Comparison of ENCODE assay signal across 12 mouse cellular contexts in genomic region chr2:26515335-26515734, GRCm38 (mm10). TPM values are rescaled to one million over a fixed set of nuclear protein-coding genes. Genes with fewer than 3 reads are reported as not detected.
DNase-seq lines count a peak whose midpoint lies in the region; ATAC-seq and TF ChIP-seq lines count a peak whose summit lies in the region.
"Had no signal": no experiment of that assay in that cellular context is flagged by ENCODE, and none has a peak within 500 bp of the region (broad histone marks: within the 10 kb centered on the region; RNA-seq: fewer than 3 reads in every experiment).

No protein-coding gene starts in this region.

- no peaks in the 10 kb centered on the region for H3K36me3 ChIP-seq in heart, embryonic 12.5 days
- no peaks in the 10 kb centered on the region for H3K36me3 ChIP-seq in lung, embryonic 14.5 days (ENCODE audit: insufficient read depth)
- H3K36me3 ChIP-seq in hindbrain, postnatal 0 days (ENCODE audit: insufficient read depth, low read length), result no peaks in the 10 kb centered on the region
- H3K36me3 ChIP-seq in stomach, embryonic 14.5 days (ENCODE audit: control insufficient read depth, insufficient read depth, low read length), result no peaks in the 10 kb centered on the region
- H3K36me3 ChIP-seq: G1E had no signal

- H3K27ac ChIP-seq in heart, embryonic 12.5 days (ENCODE audit: poor library complexity, severe bottlenecking), result no peak overlapping the region
- peak overlapping the region; percentile 80 for H3K27ac ChIP-seq in lung, embryonic 14.5 days (ENCODE audit: low read depth)
- peak overlapping the region; percentile 60; the same call in 1 of the 2 replicates for H3K27ac ChIP-seq in hindbrain, postnatal 0 days
- peak overlapping the region; percentile 11; the same call in 1 of the 2 replicates for H3K27ac ChIP-seq in stomach, embryonic 14.5 days (ENCODE audit: low read length)

- 84% methylated on average over 2 of the region's 2 CpGs for WGBS in heart, embryonic 12.5 days
- 68% methylated on average over 2 of the region's 2 CpGs for WGBS in lung, embryonic 14.5 days
- 76% methylated on average over 2 of the region's 2 CpGs for WGBS in hindbrain, postnatal 0 days
- 86% methylated on average over 2 of the region's 2 CpGs for WGBS in stomach, embryonic 14.5 days

- DNase-seq in heart, adult 11 months, result peak; percentile 97
- DNase-seq in lung, embryonic 14.5 days, result no peak
- no peak for DNase-seq in lung, postnatal 4 days
- DNase-seq in hindbrain, postnatal 0 days (ENCODE audit: low spot score), result no peak
- no peak for DNase-seq in left cerebral cortex, postnatal 10 days (ENCODE audit: extremely low spot score in 1 of 2, low spot score in 2 of 2)
- DNase-seq: spleen, adult 18-20 months; thymus, postnatal 4 days had no signal

- TF ChIP-seq CTCF in lung, embryonic 14.5 days (IDR thresholded peaks at IDR 0.05; ENCODE audit: low read depth), result no peak
- no peak for TF ChIP-seq CTCF in hindbrain, postnatal 0 days (IDR thresholded peaks at IDR 0.05; ENCODE audit: low read depth)

- H3K4me1 ChIP-seq in heart, embryonic 12.5 days (replicated peaks), result peaks cover 37% of the 10 kb centered on the region
- peaks cover 15% of the 10 kb centered on the region for H3K4me1 ChIP-seq in lung, embryonic 14.5 days (ENCODE audit: insufficient read depth)
- 0 out of 2 replicates have a peak, but pooled peaks cover 12% of the 10 kb centered on the region for H3K4me1 ChIP-seq in hindbrain, postnatal 0 days (ENCODE audit: insufficient read depth, low read length)
- peaks cover 28% of the 10 kb centered on the region for H3K4me1 ChIP-seq in stomach, embryonic 14.5 days (ENCODE audit: control insufficient read depth, insufficient read depth, low read length)

- H3K4me2 ChIP-seq in heart, embryonic 12.5 days, result no peak overlapping the region
- no peak overlapping the region for H3K4me2 ChIP-seq in lung, embryonic 14.5 days
- H3K4me2 ChIP-seq in hindbrain, postnatal 0 days (ENCODE audit: low read depth, low read length), result no peak overlapping the region
- H3K4me2 ChIP-seq in stomach, embryonic 14.5 days (replicated peaks; ENCODE audit: low read depth, low read length), result no peak overlapping the region

- no peak for ATAC-seq in heart, embryonic 12.5 days (ENCODE audit: insufficient number of reproducible peaks, low FRiP score)
- no peak for ATAC-seq in lung, embryonic 14.5 days (ENCODE audit: insufficient read depth)
- no peak for ATAC-seq in hindbrain, postnatal 0 days
- no peak for ATAC-seq in stomach, embryonic 14.5 days (ENCODE audit: insufficient number of reproducible peaks, insufficient read depth, low FRiP score, low read depth)
- no peak for ATAC-seq in monocyte, adult 5-6 weeks (replicated peaks; ENCODE audit: insufficient number of reproducible peaks, low FRiP score, low TSS enrichment, poor library complexity, severe bottlenecking)
- ATAC-seq: forebrain, embryonic 14.5 days had no signal

- no peak overlapping the region for H3K9ac ChIP-seq in heart, embryonic 12.5 days
- H3K9ac ChIP-seq in lung, embryonic 14.5 days, result no peak overlapping the region
- H3K9ac ChIP-seq in hindbrain, postnatal 0 days (replicated peaks; ENCODE audit: low read length), result no peak overlapping the region
- no peak overlapping the region for H3K9ac ChIP-seq in stomach, embryonic 14.5 days (replicated peaks; ENCODE audit: low read depth, low read length)

- no peaks in the 10 kb centered on the region for H3K9me3 ChIP-seq in heart, embryonic 12.5 days (replicated peaks)
- no peaks in the 10 kb centered on the region for H3K9me3 ChIP-seq in lung, embryonic 14.5 days (ENCODE audit: low read depth, low read length)
- H3K9me3 ChIP-seq in hindbrain, postnatal 0 days (ENCODE audit: low read length), result no peaks in the 10 kb centered on the region
- H3K9me3 ChIP-seq in stomach, embryonic 14.5 days (ENCODE audit: control insufficient read depth, low read depth, low read length), result no peaks in the 10 kb centered on the region
- H3K9me3 ChIP-seq: G1E had no signal

- no peaks in the 10 kb centered on the region for H3K27me3 ChIP-seq in heart, embryonic 12.5 days (replicated peaks)
- no peaks in the 10 kb centered on the region for H3K27me3 ChIP-seq in lung, embryonic 14.5 days (ENCODE audit: insufficient read depth, low read length)
- no peaks in the 10 kb centered on the region for H3K27me3 ChIP-seq in hindbrain, postnatal 0 days (ENCODE audit: insufficient read depth, low read length)
- H3K27me3 ChIP-seq in stomach, embryonic 14.5 days (ENCODE audit: control insufficient read depth, insufficient read depth, low read length), result no peaks in the 10 kb centered on the region

- intact Hi-C loops in left cerebral cortex, postnatal 10 days (cut with DNase I), result no loop called here

- H3K4me3 ChIP-seq in heart, embryonic 12.5 days, result no peak overlapping the region
- no peak overlapping the region for H3K4me3 ChIP-seq in lung, embryonic 14.5 days (ENCODE audit: low read depth, low read length)
- H3K4me3 ChIP-seq in hindbrain, postnatal 0 days (ENCODE audit: low read length), result no peak overlapping the region
- H3K4me3 ChIP-seq in stomach, embryonic 14.5 days (ENCODE audit: low read depth, low read length), result no peak overlapping the region

RNA-seq across cellular contexts. Expression of gene Notch1, which starts 1.1 kb away (rescaled TPM):
- polyA plus RNA-seq in heart, embryonic 12.5 days (2016; fragmentation: Nextera tagmentation; extraction: Ambion mirVana), result 20.4 TPM in 2 replicates
- 37.7 and 44.0 TPM in 2 replicates for polyA plus RNA-seq in lung, embryonic 14.5 days (2014; fragmentation: Nextera tagmentation; extraction: Ambion mirVana)
- 75.2 and 75.9 TPM in 2 replicates for total RNA-seq in hindbrain, postnatal 0 days (2014; rRNA removed)
- 9.2 and 10.0 TPM in 2 replicates for polyA plus RNA-seq in hindbrain, postnatal 0 days (2015; fragmentation: Nextera tagmentation; extraction: Ambion mirVana)
- 29.5 and 31.7 TPM in 2 replicates for polyA plus RNA-seq in stomach, embryonic 14.5 days (2014; fragmentation: Nextera tagmentation; extraction: Ambion mirVana)
- total RNA-seq in left cerebral cortex, postnatal 10 days (2021), result 10 to 100 TPM; 26.4 to 30.5 TPM
- total RNA-seq in monocyte, adult 5-6 weeks (2017), result 11.6 to 22.2 TPM (median 13.8 TPM) in 3 replicates
